10 mouse cellular contexts compared by ENCODE assay signal in the genomic region with DNA sequence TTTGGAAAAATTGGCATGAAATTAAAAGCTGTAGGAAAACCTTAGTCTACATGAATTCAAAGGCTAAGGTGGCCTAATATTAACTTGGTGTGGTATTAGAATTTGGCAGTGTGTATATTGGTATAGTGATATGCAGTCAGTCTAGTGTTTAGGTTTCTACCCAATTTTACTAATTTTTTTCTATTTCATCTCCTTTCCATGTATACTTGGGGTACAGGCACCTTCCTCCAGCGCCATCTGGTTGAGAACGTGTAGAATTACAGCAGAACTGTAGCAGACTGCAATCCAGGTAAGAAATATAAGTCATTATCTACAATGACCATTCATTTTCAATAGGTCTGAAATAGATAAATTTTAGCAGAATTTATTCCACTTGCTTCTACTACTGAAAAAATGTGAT.
DNase-seq lines count a peak whose midpoint lies in the region; ATAC-seq and TF ChIP-seq lines count a peak whose summit lies in the region.
"Had no signal": no experiment of that assay in that cellular context is flagged by ENCODE, and none has a peak within 500 bp of the region (broad histone marks: within the 10 kb centered on the region; RNA-seq: fewer than 3 reads in every experiment).

No protein-coding gene starts in this region.

- H3K4me2 ChIP-seq in CH12.LX (ENCODE audit: insufficient read depth, low read depth, poor library complexity, severe bottlenecking) = no peak overlapping the region

- no peak overlapping the region for H3K27ac ChIP-seq in layer of hippocampus, adult 2 months
- no peak overlapping the region for H3K27ac ChIP-seq in CH12.LX (ENCODE audit: insufficient read depth, low read depth)

- H3K79me2 ChIP-seq in CH12.LX (replicated peaks; ENCODE audit: control insufficient read depth, extremely low read depth, insufficient read depth, poor library complexity, severe bottlenecking) = no peaks in the 10 kb centered on the region

- H3K4me1 ChIP-seq in CH12.LX (ENCODE audit: control insufficient read depth in 1 of 2, insufficient read depth in 2 of 2) = no peaks in the 10 kb centered on the region; a peak in 1 of 4 replicates

- H3K9ac ChIP-seq in CH12.LX (ENCODE audit: insufficient read depth, low read depth) = no peak overlapping the region

- peak; percentile 49 for TF ChIP-seq RAD21 in CH12.LX (IDR thresholded peaks at IDR 0.05; ENCODE audit: low read depth, low read length)

- TF ChIP-seq CTCF in layer of hippocampus, adult 2 months (conservative IDR thresholded peaks at IDR 0.05) = peak; percentile 90
- peak; percentile 30 to 63; a peak in 3 of 4 replicates for TF ChIP-seq CTCF in CH12.LX (conservative IDR thresholded peaks at IDR 0.05 in 1 of 2, IDR thresholded peaks at IDR 0.05 in 1 of 2; ENCODE audit: low read depth in 2 of 2, low read length in 2 of 2)

- ATAC-seq in common myeloid progenitor, adult 5-6 weeks (replicated peaks; ENCODE audit: low read depth, poor library complexity, severe bottlenecking) = peak; percentile 60; the same call in 1 of the 2 replicates

- no peak for TF ChIP-seq POLR2A in CH12.LX (IDR thresholded peaks at IDR 0.05; ENCODE audit: low read depth, low read length)

- H3K36me3 ChIP-seq in CH12.LX (replicated peaks in 1 of 2; ENCODE audit: control insufficient read depth in 1 of 2, insufficient read depth in 1 of 2, low read length in 1 of 2) = no peaks in the 10 kb centered on the region

- DNase-seq in embryo, embryonic 11 days = peak; percentile 30
- no peak for DNase-seq in embryo, embryonic 9.5 days (ENCODE audit: extremely low spot score)
- no peak for DNase-seq in layer of hippocampus, adult 2 months (ENCODE audit: low spot score in 2 of 2)
- no peak for DNase-seq in layer of hippocampus, adult 18-20 months (ENCODE audit: low spot score in 2 of 2)
- peak; percentile 12 for DNase-seq in CH12.LX (ENCODE audit: extremely low read depth)
- no peak for DNase-seq in kidney, postnatal 14 days
- no peak for DNase-seq in thymus, postnatal 4 days
- DNase-seq: gastrocnemius, postnatal 10 days; right cerebral cortex, postnatal 25 days had no signal

- TF ChIP-seq EP300 in CH12.LX (IDR thresholded peaks at IDR 0.05; ENCODE audit: low read length) = no peak

- in situ Hi-C loops in CH12.LX (cut with MboI; ENCODE audit: low pct_ligation_motif_present, low pct_unique_long_range_greater_than_20kb, low sequenced_read_pairs) = no loop called here

- peaks cover 36% of the 10 kb centered on the region for H3K27me3 ChIP-seq in CH12.LX (replicated peaks)

- H3K9me3 ChIP-seq in CH12.LX (replicated peaks; ENCODE audit: low read length) = no peaks in the 10 kb centered on the region

- H3K4me3 ChIP-seq in layer of hippocampus, adult 2 months = no peak overlapping the region
- H3K4me3 ChIP-seq in CH12.LX (replicated peaks in 1 of 3; ENCODE audit: low read depth in 2 of 3, low read length in 2 of 3, poor library complexity in 1 of 3) = no peak overlapping the region

- dilution Hi-C loops in CH12.LX (cut with MboI; ENCODE audit: extremely low pct_ligation_motif_present, extremely low pct_unique_long_range_greater_than_20kb, low sequenced_read_pairs) = no loop called here

TF ChIP-seq in CH12.LX, 34 proteins besides CTCF, POLR2A, EP300 and RAD21:
- TF ChIP-seq SIN3A (IDR thresholded peaks at IDR 0.05; ENCODE audit: low read length) = no peak
- no peak for TF ChIP-seq MAZ (IDR thresholded peaks at IDR 0.05; ENCODE audit: low read depth, low read length)
- peak; percentile 41 for TF ChIP-seq SMC3 (IDR thresholded peaks at IDR 0.05; ENCODE audit: low read depth, low read length)
- no peak for TF ChIP-seq TBP (conservative IDR thresholded peaks at IDR 0.05; ENCODE audit: low read depth, low read length)

Comparison
In these comparisons a context has a peak if more than half of its experiments do, and no peak if none do; other contexts are left out.
1. DNase-seq: peak in embryo, embryonic 11 days (single experiment) and CH12.LX (single experiment); none in embryo, embryonic 9.5 days (single experiment), layer of hippocampus, adult 2 months (0 of 2), layer of hippocampus, adult 18-20 months (0 of 2), kidney, postnatal 14 days (single experiment) and thymus, postnatal 4 days (single experiment).